Mouse (Mus musculus) left cerebral cortex, adult 8-10 months (tissue): Measurements from ENCODE around the gene Rem2. TPM values are rescaled to one million over a fixed set of nuclear protein-coding genes. Genes with fewer than 3 reads are reported as not detected.

Experiments
- DNase-seq, 2 experiments: peaks; one replicate each; pipeline ENCODE4 v3.0.0; 2022; ENCODE audit warnings: low spot score in 2 of 2
- total RNA-seq, 4 experiments: library from RNA; stranded (reverse); gene quantifications; 2 replicates each; pipeline ENCODE4 v1.2.4; 2022

The Rem2 gene
- total RNA-seq, 4 experiments from 2014 or later: 11.7 to 18.2 (median 13.6) TPM

GRCm38 (mm10) chr14:54488350-54488749, 12.4 kb downstream of the Rem2 start:
- no peak for DNase-seq

GRCm38 (mm10) chr14:54492345-54493131, 16.6 kb downstream of the Rem2 start:
- peak in 1 of 2 experiments; percentile 77 for DNase-seq

- no peak for DNase-seq
Measured at GRCm38 (mm10) chr14:54493236-54493635, 17.3 kb downstream of the Rem2 start.

GRCm38 (mm10) chr14:54494234-54494633, 18.3 kb downstream of the Rem2 start:
- DNase-seq: no peak

GRCm38 (mm10) chr14:54496706-54497105, 20.8 kb downstream of the Rem2 start:
- no peak for DNase-seq

- no peak for DNase-seq
Measured at GRCm38 (mm10) chr14:54499330-54499729, 23.4 kb downstream of the Rem2 start.

- DNase-seq: no peak
Measured at GRCm38 (mm10) chr14:54501365-54501764, 25.5 kb downstream of the Rem2 start.

GRCm38 (mm10) chr14:54503092-54503491, 27.2 kb downstream of the Rem2 start:
- DNase-seq: no peak

GRCm38 (mm10) chr14:54509774-54510173, 33.9 kb downstream of the Rem2 start:
- DNase-seq: no peak

GRCm38 (mm10) chr14:54516710-54517310, 40.9 kb downstream of the Rem2 start:
- no peak for DNase-seq

- no peak for DNase-seq
Measured at GRCm38 (mm10) chr14:54523600-54523999, 47.7 kb downstream of the Rem2 start.

GRCm38 (mm10) chr14:54527227-54528006, 51.5 kb downstream of the Rem2 start:
- DNase-seq: no peak

- DNase-seq: no peak
Measured at GRCm38 (mm10) chr14:54528007-54528393, 52.1 kb downstream of the Rem2 start.

- DNase-seq: peak; percentile 48 to 76
Measured at GRCm38 (mm10) chr14:54528446-54529111, 52.7 kb downstream of the Rem2 start.

Other genes with a start within 250 kb of the Rem2 start
- gene Dad1, start 222.0 kb upstream of the Rem2 start, total RNA-seq: 100 to 1,000 TPM; 107 to 115 (median 113) TPM
- 10 to 100 TPM; 53.6 to 66.2 (median 59.0) TPM for gene Abhd4, start 221.9 kb upstream of the Rem2 start, total RNA-seq
- not detected for gene Olfr49, start 191.2 kb upstream of the Rem2 start, total RNA-seq
- gene Oxa1l, start 115.3 kb upstream of the Rem2 start, total RNA-seq: 10 to 100 TPM; 51.0 to 56.7 (median 55.1) TPM
- gene Slc7a7, start 58.3 kb upstream of the Rem2 start, total RNA-seq: 1 to 10 TPM; 1.1 to 7.5 (median 3.4) TPM
- 100 to 1,000 TPM in 2 of 4 experiments, 10 to 100 TPM in 2; 71.6 to 109 (median 87.4) TPM for gene Mrpl52, start 49.2 kb upstream of the Rem2 start, total RNA-seq
- gene Mmp14, start 44.5 kb upstream of the Rem2 start, total RNA-seq: 10 to 100 TPM in 3 of 4 experiments, 1 to 10 TPM in 1; 8.7 to 14.8 (median 11.9) TPM
- 10 to 100 TPM; 24.1 to 27.4 (median 25.8) TPM for gene Lrp10, start 12.0 kb upstream of the Rem2 start, total RNA-seq
- gene Prmt5, start 41.4 kb downstream of the Rem2 start, total RNA-seq: 10 to 100 TPM; 50.0 to 58.5 (median 55.0) TPM
- 1 to 10 TPM; 3.0 to 4.7 (median 3.4) TPM for gene Haus4, start 78.5 kb downstream of the Rem2 start, total RNA-seq
- gene Ajuba, start 101.5 kb downstream of the Rem2 start, total RNA-seq: 1 to 10 TPM; 1.3 to 2.4 (median 1.7) TPM
- 1 to 10 TPM; 4.7 to 6.3 (median 5.7) TPM for gene 4931414P19Rik, start 129.9 kb downstream of the Rem2 start, total RNA-seq
- 100 to 1,000 TPM; 151 to 185 (median 175) TPM for gene Psmb5, start 141.9 kb downstream of the Rem2 start, total RNA-seq
- under 1 TPM in 3 of 4 experiments, not detected in 1; 0.14 to 0.63 (median 0.14) TPM for gene Psmb11, start 145.3 kb downstream of the Rem2 start, total RNA-seq
- not detected for gene Gm17606, start 164.9 kb downstream of the Rem2 start, total RNA-seq
- 1 to 10 TPM; 7.5 to 8.1 (median 7.8) TPM for gene Cdh24, start 165.3 kb downstream of the Rem2 start, total RNA-seq
- 10 to 100 TPM; 17.0 to 22.4 (median 19.2) TPM for gene 1700123O20Rik, start 210.1 kb downstream of the Rem2 start, total RNA-seq
- 100 to 1,000 TPM; 154 to 188 (median 170) TPM for gene Acin1, start 210.8 kb downstream of the Rem2 start, total RNA-seq
- gene Gm29776, start 222.7 kb downstream of the Rem2 start, total RNA-seq: not detected
- gene Cebpe, start 236.1 kb downstream of the Rem2 start, total RNA-seq: not detected